Mouse (Mus musculus): ENCODE measurements around the gene Vsig10. TPM values are rescaled to one million over a fixed set of nuclear protein-coding genes. Genes with fewer than 3 reads are reported as not detected.

Vsig10 gene
- polyA plus RNA-seq, 1 experiment: 67.6 TPM

- Histone ChIP-seq H3K36me3 (ENCODE audit: control insufficient read depth, insufficient read depth, low read length) (peaks cover 8% of the 10 kb centered on the region), H3K4me1 (ENCODE audit: control insufficient read depth, insufficient read depth, insufficient read length, low read length) (peaks cover 17% of the 10 kb centered on the region; the same call in 1 of the 2 replicates), H3K27ac (ENCODE audit: insufficient read depth, low read depth, low read length) (peak overlapping the region; percentile 82), H3K4me3 (ENCODE audit: low read depth, low read length) (no peak overlapping the region), H3K27me3 (ENCODE audit: control insufficient read depth, insufficient read depth, low read length) (no peaks in the 10 kb centered on the region)
- 21% methylated on average over 4 of the region's 4 CpGs for WGBS
- TF ChIP-seq POLR2A (IDR thresholded peaks at IDR 0.05; ENCODE audit: low read depth, low read length) (no peak), CTCF (IDR thresholded peaks at IDR 0.05; ENCODE audit: extremely low read depth, insufficient read length, insufficient replicate concordance, low read depth, low read length) (no peak)
These were observed 39.2 kb upstream of the Vsig10 start for GRCm38 (mm10) chr5:117279669-117280050.

- TF ChIP-seq POLR2A (IDR thresholded peaks at IDR 0.05; ENCODE audit: low read depth, low read length) (no peak), CTCF (IDR thresholded peaks at IDR 0.05; ENCODE audit: extremely low read depth, insufficient read length, insufficient replicate concordance, low read depth, low read length) (peak; percentile 31; the same call in 1 of the 2 replicates)
- no peak overlapping the region for H3K27ac ChIP-seq (ENCODE audit: insufficient read depth, low read depth, low read length)
- H3K36me3 ChIP-seq (ENCODE audit: control insufficient read depth, insufficient read depth, low read length): peaks cover 5% of the 10 kb centered on the region
- peaks cover 20% of the 10 kb centered on the region; the same call in 1 of the 2 replicates for H3K4me1 ChIP-seq (ENCODE audit: control insufficient read depth, insufficient read depth, insufficient read length, low read length)
- no peak overlapping the region for H3K4me3 ChIP-seq (ENCODE audit: low read depth, low read length)
- H3K27me3 ChIP-seq (ENCODE audit: control insufficient read depth, insufficient read depth, low read length): no peaks in the 10 kb centered on the region
- 83% methylated on average over 10 of the region's 10 CpGs for WGBS
These were observed 37.3 kb upstream of the Vsig10 start for GRCm38 (mm10) chr5:117281536-117281935.

GRCm38 (mm10) chr5:117282360-117282759, 36.5 kb upstream of the Vsig10 start:
- TF ChIP-seq POLR2A (IDR thresholded peaks at IDR 0.05; ENCODE audit: low read depth, low read length) (no peak), CTCF (IDR thresholded peaks at IDR 0.05; ENCODE audit: extremely low read depth, insufficient read length, insufficient replicate concordance, low read depth, low read length) (no peak)
- H3K4me3 ChIP-seq (ENCODE audit: low read depth, low read length): no peak overlapping the region
- no peak overlapping the region for H3K27ac ChIP-seq (ENCODE audit: insufficient read depth, low read depth, low read length)
- peaks cover 5% of the 10 kb centered on the region for H3K36me3 ChIP-seq (ENCODE audit: control insufficient read depth, insufficient read depth, low read length)
- WGBS: 84% methylated on average over 8 of the region's 8 CpGs
- H3K27me3 ChIP-seq (ENCODE audit: control insufficient read depth, insufficient read depth, low read length): no peaks in the 10 kb centered on the region
- peaks cover 20% of the 10 kb centered on the region; the same call in 1 of the 2 replicates for H3K4me1 ChIP-seq (ENCODE audit: control insufficient read depth, insufficient read depth, insufficient read length, low read length)

- Histone ChIP-seq H3K27ac (ENCODE audit: insufficient read depth, low read depth, low read length) (no peak overlapping the region), H3K27me3 (ENCODE audit: control insufficient read depth, insufficient read depth, low read length) (no peaks in the 10 kb centered on the region), H3K36me3 (ENCODE audit: control insufficient read depth, insufficient read depth, low read length) (peaks cover 5% of the 10 kb centered on the region), H3K4me1 (ENCODE audit: control insufficient read depth, insufficient read depth, insufficient read length, low read length) (peaks cover 21% of the 10 kb centered on the region; the same call in 1 of the 2 replicates), H3K4me3 (ENCODE audit: low read depth, low read length) (no peak overlapping the region)
- WGBS: 65% methylated on average over 9 of the region's 9 CpGs
- TF ChIP-seq CTCF (IDR thresholded peaks at IDR 0.05; ENCODE audit: extremely low read depth, insufficient read length, insufficient replicate concordance, low read depth, low read length): no peak
- no peak for TF ChIP-seq POLR2A (IDR thresholded peaks at IDR 0.05; ENCODE audit: low read depth, low read length)
These were observed 34.9 kb upstream of the Vsig10 start for GRCm38 (mm10) chr5:117284029-117284428.

GRCm38 (mm10) chr5:117284682-117285081, 34.2 kb upstream of the Vsig10 start:
- Histone ChIP-seq H3K4me1 (ENCODE audit: control insufficient read depth, insufficient read depth, insufficient read length, low read length) (peaks cover 16% of the 10 kb centered on the region; the same call in 1 of the 2 replicates), H3K36me3 (ENCODE audit: control insufficient read depth, insufficient read depth, low read length) (peaks cover 5% of the 10 kb centered on the region), H3K27me3 (ENCODE audit: control insufficient read depth, insufficient read depth, low read length) (no peaks in the 10 kb centered on the region), H3K27ac (ENCODE audit: insufficient read depth, low read depth, low read length) (no peak overlapping the region), H3K4me3 (ENCODE audit: low read depth, low read length) (no peak overlapping the region)
- no peak for TF ChIP-seq CTCF (IDR thresholded peaks at IDR 0.05; ENCODE audit: extremely low read depth, insufficient read length, insufficient replicate concordance, low read depth, low read length)
- no peak for TF ChIP-seq POLR2A (IDR thresholded peaks at IDR 0.05; ENCODE audit: low read depth, low read length)
- WGBS: 47% methylated on average over 7 of the region's 7 CpGs

GRCm38 (mm10) chr5:117285266-117285665, 33.6 kb upstream of the Vsig10 start:
- 72% methylated on average over 4 of the region's 4 CpGs for WGBS
- no peak overlapping the region for H3K4me3 ChIP-seq (ENCODE audit: low read depth, low read length)
- H3K36me3 ChIP-seq (ENCODE audit: control insufficient read depth, insufficient read depth, low read length): peaks cover 5% of the 10 kb centered on the region
- H3K27me3 ChIP-seq (ENCODE audit: control insufficient read depth, insufficient read depth, low read length): no peaks in the 10 kb centered on the region
- peaks cover 11% of the 10 kb centered on the region; the same call in 1 of the 2 replicates for H3K4me1 ChIP-seq (ENCODE audit: control insufficient read depth, insufficient read depth, insufficient read length, low read length)
- TF ChIP-seq POLR2A (IDR thresholded peaks at IDR 0.05; ENCODE audit: low read depth, low read length): no peak
- no peak for TF ChIP-seq CTCF (IDR thresholded peaks at IDR 0.05; ENCODE audit: extremely low read depth, insufficient read length, insufficient replicate concordance, low read depth, low read length)
- H3K27ac ChIP-seq (ENCODE audit: insufficient read depth, low read depth, low read length): no peak overlapping the region

- Histone ChIP-seq H3K4me3 (ENCODE audit: low read depth, low read length) (peak overlapping the region; percentile 97), H3K36me3 (ENCODE audit: control insufficient read depth, insufficient read depth, low read length) (peaks cover 5% of the 10 kb centered on the region), H3K27me3 (ENCODE audit: control insufficient read depth, insufficient read depth, low read length) (no peaks in the 10 kb centered on the region), H3K27ac (ENCODE audit: insufficient read depth, low read depth, low read length) (no peak overlapping the region), H3K4me1 (ENCODE audit: control insufficient read depth, insufficient read depth, insufficient read length, low read length) (peaks cover 7% of the 10 kb centered on the region; the same call in 1 of the 2 replicates)
- TF ChIP-seq CTCF (IDR thresholded peaks at IDR 0.05; ENCODE audit: extremely low read depth, insufficient read length, insufficient replicate concordance, low read depth, low read length) (no peak), POLR2A (IDR thresholded peaks at IDR 0.05; ENCODE audit: low read depth, low read length) (no peak)
- WGBS: 30% methylated on average over 3 of the region's 3 CpGs
These were observed 32.6 kb upstream of the Vsig10 start for GRCm38 (mm10) chr5:117286286-117286685.

Data from small intestine, adult 2 months (tissue).